Mouse (Mus musculus) CH12.LX (cell line): ENCODE results near the gene Zic5. TPM values are rescaled to one million over a fixed set of nuclear protein-coding genes. Genes with fewer than 3 reads are reported as not detected.

Experiments used
- DNase-seq: peaks from one replicate; pipeline ENCODE4 v3.0.0-alpha.2; 2013; ENCODE audit errors: extremely low read depth
- H3K27ac ChIP-seq: 2 replicates; pipeline ENCODE4 v1.5.1; 2012; ENCODE audit warnings: low read depth, mild to moderate bottlenecking, control low read depth, moderate library complexity; ENCODE audit not compliant: insufficient read depth
- H3K27me3 ChIP-seq: replicated peaks from 2 replicates; pipeline ENCODE3; 2012; ENCODE audit warnings: inconsistent platforms
- H3K36me3 ChIP-seq, 2 experiments: replicated peaks in 1 of 2; 2 replicates each; pipeline versions ENCODE3 to v1.6.1; 2012; ENCODE audit warnings: inconsistent platforms in 1 of 2, low read length in 1 of 2, mild to moderate bottlenecking in 1 of 2, mixed read lengths in 1 of 2, moderate library complexity in 1 of 2; ENCODE audit not compliant: control insufficient read depth in 1 of 2, insufficient read depth in 1 of 2
- H3K4me1 ChIP-seq, 2 experiments: 2 replicates each; pipeline ENCODE4 v1.6.1; 2012; ENCODE audit warnings: inconsistent platforms in 1 of 2, moderate library complexity in 1 of 2; ENCODE audit not compliant: insufficient read depth in 2 of 2, control insufficient read depth in 1 of 2
- H3K4me2 ChIP-seq: 2 replicates; pipeline ENCODE4 v1.6.1; 2012; ENCODE audit warnings: low read depth, mild to moderate bottlenecking, control low read depth; ENCODE audit not compliant: poor library complexity, insufficient read depth, severe bottlenecking
- H3K4me3 ChIP-seq, 3 experiments: fragments of 150-350 bp in 1 of 3; sonication (generic) in 1 of 3; replicated peaks in 1 of 3; 2 replicates each; pipeline versions ENCODE3 to v1.5.1; 2011 to 2012; ENCODE audit warnings: low read depth in 2 of 3, low read length in 2 of 3, mild to moderate bottlenecking in 2 of 3, moderate library complexity in 2 of 3, control low read depth in 1 of 3, improper control_type of control experiment in 1 of 3, inconsistent platforms in 1 of 3, mixed read lengths in 1 of 3; ENCODE audit not compliant: poor library complexity in 1 of 3
- H3K79me2 ChIP-seq: replicated peaks from 2 replicates; pipeline ENCODE4 v1.6.1; 2012; ENCODE audit warnings: mild to moderate bottlenecking, moderate library complexity; ENCODE audit not compliant: control insufficient read depth, poor library complexity, insufficient read depth, severe bottlenecking; ENCODE audit errors: extremely low read depth
- H3K9ac ChIP-seq: 2 replicates; pipeline ENCODE4 v1.6.1; 2012; ENCODE audit warnings: low read depth, mild to moderate bottlenecking, control low read depth, moderate library complexity; ENCODE audit not compliant: insufficient read depth
- H3K9me3 ChIP-seq: replicated peaks from 2 replicates; pipeline ENCODE3; 2012; ENCODE audit warnings: low read length, inconsistent platforms, mixed read lengths
- BHLHE40 ChIP-seq: IDR thresholded peaks from 2 replicates; pipeline ENCODE4 v1.6.1; 2011; ENCODE audit warnings: mild to moderate bottlenecking, low read depth, low read length, improper control_type of control experiment
- CHD1 ChIP-seq: IDR thresholded peaks from 2 replicates; pipeline ENCODE4 v1.6.1; 2012; ENCODE audit warnings: low read depth, low read length, improper control_type of control experiment, inconsistent platforms
- CTCF ChIP-seq, 2 experiments: IDR thresholded peaks in 1 of 2; conservative IDR thresholded peaks in 1 of 2; 2 replicates each; pipeline ENCODE4 v1.5.1; 2011 to 2012; ENCODE audit warnings: low read depth in 2 of 2, low read length in 2 of 2, improper control_type of control experiment in 1 of 2, inconsistent platforms in 1 of 2, mild to moderate bottlenecking in 1 of 2, moderate library complexity in 1 of 2
- ELF1 ChIP-seq: IDR thresholded peaks from 2 replicates; pipeline ENCODE4 v1.6.1; 2014; ENCODE audit warnings: low read depth, mild to moderate bottlenecking, inconsistent platforms, low read length, improper control_type of control experiment
- EP300 ChIP-seq: IDR thresholded peaks from 2 replicates; pipeline ENCODE4 v1.6.1; 2011; ENCODE audit warnings: low read length, improper control_type of control experiment
- ETS1 ChIP-seq: conservative IDR thresholded peaks from 2 replicates; pipeline ENCODE4 v1.6.1; 2012; ENCODE audit warnings: low read depth, mild to moderate bottlenecking, inconsistent platforms, low read length, improper control_type of control experiment, moderate library complexity
- GABPA ChIP-seq: IDR thresholded peaks from 2 replicates; pipeline ENCODE4 v1.6.1; 2012; ENCODE audit warnings: low read depth, low read length, improper control_type of control experiment, inconsistent platforms; ENCODE audit not compliant: insufficient replicate concordance
- HCFC1 ChIP-seq: IDR thresholded peaks from 2 replicates; pipeline ENCODE4 v1.6.1; 2012; ENCODE audit warnings: low read depth, mild to moderate bottlenecking, inconsistent platforms, low read length, improper control_type of control experiment
- IRF4 ChIP-seq: IDR thresholded peaks from 2 replicates; pipeline ENCODE4 v1.6.1; 2014; ENCODE audit warnings: low read depth, mild to moderate bottlenecking, inconsistent platforms, low read length, improper control_type of control experiment
- JUND ChIP-seq: conservative IDR thresholded peaks from 2 replicates; pipeline ENCODE4 v1.6.1; 2011; ENCODE audit warnings: low read depth, low read length, improper control_type of control experiment
- KAT2A ChIP-seq: IDR thresholded peaks from 2 replicates; pipeline ENCODE4 v1.6.1; 2012; ENCODE audit warnings: low read length, improper control_type of control experiment, inconsistent platforms; ENCODE audit not compliant: insufficient replicate concordance
- MAX ChIP-seq: IDR thresholded peaks from 2 replicates; pipeline ENCODE4 v1.6.1; 2011; ENCODE audit warnings: low read length, improper control_type of control experiment
- MEF2A ChIP-seq: IDR thresholded peaks from 2 replicates; pipeline ENCODE4 v1.6.1; 2014; ENCODE audit warnings: low read depth, mild to moderate bottlenecking, inconsistent platforms, low read length, improper control_type of control experiment, borderline replicate concordance
- MXI1 ChIP-seq: IDR thresholded peaks from 2 replicates; pipeline ENCODE4 v1.6.1; 2011; ENCODE audit warnings: mild to moderate bottlenecking, low read depth, low read length, improper control_type of control experiment
- MYC ChIP-seq: IDR thresholded peaks from 2 replicates; pipeline ENCODE4 v1.6.1; 2011; ENCODE audit warnings: low read depth, mild to moderate bottlenecking, improper control_type of control experiment, low read length
- NELFE ChIP-seq: IDR thresholded peaks from 2 replicates; pipeline ENCODE4 v1.6.1; 2011; ENCODE audit warnings: low read depth, low read length, improper control_type of control experiment
- NRF1 ChIP-seq: IDR thresholded peaks from 2 replicates; pipeline ENCODE4 v1.6.1; 2014; ENCODE audit warnings: low read depth, mild to moderate bottlenecking, inconsistent platforms, low read length, improper control_type of control experiment, moderate library complexity
- PAX5 ChIP-seq: IDR thresholded peaks from 2 replicates; pipeline ENCODE4 v1.6.1; 2012; ENCODE audit warnings: low read length, inconsistent platforms, mixed read lengths
- POLR2AphosphoS2 ChIP-seq: IDR thresholded peaks from 2 replicates; pipeline ENCODE4 v1.6.1; 2011; ENCODE audit warnings: low read depth, low read length, improper control_type of control experiment
- RAD21 ChIP-seq: IDR thresholded peaks from 2 replicates; pipeline ENCODE4 v1.6.1; 2011; ENCODE audit warnings: low read depth, mild to moderate bottlenecking, low read length, improper control_type of control experiment, moderate library complexity
- RCOR1 ChIP-seq: conservative IDR thresholded peaks from 2 replicates; pipeline ENCODE4 v1.6.1; 2012; ENCODE audit warnings: low read depth, mild to moderate bottlenecking, inconsistent platforms, low read length, improper control_type of control experiment
- SIN3A ChIP-seq: IDR thresholded peaks from 2 replicates; pipeline ENCODE4 v1.6.1; 2012; ENCODE audit warnings: low read length, improper control_type of control experiment, inconsistent platforms
- TBP ChIP-seq: conservative IDR thresholded peaks from 2 replicates; pipeline ENCODE4 v1.6.1; 2011; ENCODE audit warnings: low read depth, low read length, improper control_type of control experiment
- TCF12 ChIP-seq: IDR thresholded peaks from 2 replicates; pipeline ENCODE4 v1.6.1; 2014; ENCODE audit warnings: low read depth, mild to moderate bottlenecking, inconsistent platforms, low read length, improper control_type of control experiment
- UBTF ChIP-seq: IDR thresholded peaks from 2 replicates; pipeline ENCODE4 v1.6.1; 2012; ENCODE audit warnings: low read depth, mild to moderate bottlenecking, inconsistent platforms, low read length, improper control_type of control experiment, moderate library complexity
- USF1 ChIP-seq: IDR thresholded peaks from 2 replicates; pipeline ENCODE4 v1.6.1; 2014; ENCODE audit warnings: low read depth, mild to moderate bottlenecking, inconsistent platforms, low read length, improper control_type of control experiment
- ZKSCAN1 ChIP-seq: IDR thresholded peaks from 2 replicates; pipeline ENCODE4 v1.6.1; 2012; ENCODE audit warnings: low read depth, inconsistent platforms, low read length, improper control_type of control experiment, borderline replicate concordance
- ZNF384 ChIP-seq: IDR thresholded peaks from 2 replicates; pipeline ENCODE4 v1.6.1; 2012; ENCODE audit warnings: low read depth, low read length, improper control_type of control experiment, inconsistent platforms
- dilution Hi-C: fragments of 300-500 bp; cut with MboI; formaldehyde crosslinking; loops from 2 replicates; pipeline ENCODE4 v1.14.3; 2020; ENCODE audit warnings: low sequenced_read_pairs; ENCODE audit not compliant: extremely low pct_unique_long_range_greater_than_20kb, extremely low pct_ligation_motif_present
- in situ Hi-C: fragments of 300-500 bp; cut with MboI; formaldehyde crosslinking; loops from 3 replicates; pipeline ENCODE4 v1.14.3; 2019; ENCODE audit warnings: low sequenced_read_pairs, low pct_ligation_motif_present, low pct_unique_long_range_greater_than_20kb, mixed read lengths
- polyA plus RNA-seq: library from polyadenylated mRNA; unstranded; fragments of >175 nt; gene quantifications from 2 replicates; pipeline ENCODE4 v1.2.1, GENCODE M21; 2012; ENCODE audit warnings: low read depth; ENCODE audit not compliant: insufficient read length
- total RNA-seq, 2 experiments: library from RNA; depleted of rRNA; stranded (reverse); fragments of 300-350 nt in 1 of 2; fragments of >200 nt in 1 of 2; gene quantifications; 2 replicates each; pipeline ENCODE4 v1.2.3; 2012 to 2014

The Zic5 gene
- total and polyA plus RNA-seq, 3 experiments, result 1.3 to 9.1 (median 1.5) TPM

DNA sequence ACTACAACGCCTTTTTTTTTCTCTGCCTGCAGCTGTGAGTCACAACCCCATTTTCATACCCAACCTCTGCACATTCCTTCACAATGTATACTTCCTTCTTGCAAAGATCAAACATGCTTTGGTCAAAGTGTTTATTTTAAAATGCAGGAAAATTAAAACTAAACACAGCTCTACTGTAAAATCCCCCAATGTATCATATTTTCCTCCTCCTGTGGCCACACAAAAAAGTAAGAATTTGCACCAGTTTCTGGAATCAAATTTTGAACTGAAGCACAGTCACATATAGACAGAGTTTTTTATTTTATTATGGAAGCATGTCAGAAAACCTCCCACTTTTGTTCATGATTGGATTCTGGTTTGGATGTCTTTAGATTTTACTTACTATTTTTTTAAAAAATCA is 21.1 kb upstream of the Zic5 start:
- peak; percentile 26; the same call in 1 of the 2 replicates for TF ChIP-seq ZNF384
- TF ChIP-seq CHD1, result no peak
- TF ChIP-seq EP300, result peak; percentile 39; the same call in 1 of the 2 replicates
- TF ChIP-seq, all 38 proteins: peak for 2
- H3K79me2 ChIP-seq, result no peaks in the 10 kb centered on the region
- in situ Hi-C loops, result no loop called here
- H3K36me3 ChIP-seq, result no peaks in the 10 kb centered on the region
- H3K9ac ChIP-seq, result no peak overlapping the region
- no peak for DNase-seq
- no peak overlapping the region for H3K4me3 ChIP-seq
- H3K9me3 ChIP-seq, result no peaks in the 10 kb centered on the region
- H3K27ac ChIP-seq, result no peak overlapping the region
- H3K27me3 ChIP-seq, result no peaks in the 10 kb centered on the region
- H3K4me2 ChIP-seq, result no peak overlapping the region
- H3K4me1 ChIP-seq, result peaks cover 4 to 26% of the 10 kb centered on the region in 2 experiments; a peak in 2 of 4 replicates
- dilution Hi-C loops, result no loop called here

- TF ChIP-seq PAX5, result no peak
- no peak for TF ChIP-seq KAT2A
- TF ChIP-seq EP300, result peak; percentile 56; the same call in 1 of the 2 replicates
- no peak for TF ChIP-seq MAX
- no peak for TF ChIP-seq TBP
- TF ChIP-seq POLR2AphosphoS2, result no peak
- no peak for TF ChIP-seq USF1
- TF ChIP-seq ETS1, result 0 out of 2 replicates have a peak, but pooled peaks have one; percentile 15
- no peak for TF ChIP-seq HCFC1
- TF ChIP-seq NRF1, result no peak
- TF ChIP-seq TCF12, result no peak
- TF ChIP-seq MYC, result no peak
- TF ChIP-seq NELFE, result no peak
- no peak for TF ChIP-seq SIN3A
- TF ChIP-seq IRF4, result peak; percentile 81
- no peak for TF ChIP-seq UBTF
- TF ChIP-seq JUND, result no peak
- no peak for TF ChIP-seq CTCF (conservative IDR thresholded peaks at IDR 0.05 in 1 of 2, IDR thresholded peaks at IDR 0.05 in 1 of 2; ENCODE audit: low read depth in 2 of 2, low read length in 2 of 2)
- TF ChIP-seq CHD1, result no peak
- TF ChIP-seq ELF1, result no peak
- TF ChIP-seq MXI1, result no peak
- TF ChIP-seq ZNF384, result no peak
- no peak for TF ChIP-seq ZKSCAN1
- no peak for TF ChIP-seq GABPA
- no peak for TF ChIP-seq RAD21
- TF ChIP-seq MEF2A, result peak; percentile 49; the same call in 1 of the 2 replicates
- TF ChIP-seq RCOR1, result no peak
- TF ChIP-seq BHLHE40, result peak; percentile 74
- H3K79me2 ChIP-seq, result no peaks in the 10 kb centered on the region
- H3K4me1 ChIP-seq, result peaks cover 4 to 26% of the 10 kb centered on the region in 2 experiments; a peak in 2 of 4 replicates
- H3K36me3 ChIP-seq, result no peaks in the 10 kb centered on the region
- DNase-seq, result no peak
- no peak overlapping the region for H3K27ac ChIP-seq
- H3K4me2 ChIP-seq, result peak overlapping the region; percentile 67; the same call in 1 of the 2 replicates
- H3K4me3 ChIP-seq, result no peak overlapping the region
- in situ Hi-C loops, result no loop called here
- no peaks in the 10 kb centered on the region for H3K9me3 ChIP-seq
- no peaks in the 10 kb centered on the region for H3K27me3 ChIP-seq
- dilution Hi-C loops, result no loop called here
- 0 out of 2 replicates have a peak overlapping the region, but pooled peaks have one; percentile 19 for H3K9ac ChIP-seq
These were observed 20.2 kb upstream of the Zic5 start for GRCm38 (mm10) chr14:122485635-122486181.
